Mouse (Mus musculus) heart, postnatal 4 days (tissue): ENCODE results near the gene D430041D05Rik. TPM values are rescaled to one million over a fixed set of nuclear protein-coding genes. Genes with fewer than 3 reads are reported as not detected.

Source experiments
- DNase-seq: peaks from one replicate; pipeline ENCODE4 v3.0.0; 2021
- total RNA-seq, 2 experiments: library from RNA; stranded (reverse); gene quantifications; 2 replicates each; pipeline ENCODE4 v1.2.3; 2021

D430041D05Rik gene
- total RNA-seq = under 1 TPM; 0.11 to 0.19 TPM

GRCm38 (mm10) chr2:104410963-104411545 lies at the start of gene D430041D05Rik:
TSS of gene D430041D05Rik (minus strand) at chr2:104411013.
- DNase-seq = no peak

- DNase-seq = no peak
Measured at GRCm38 (mm10) chr2:104460021-104460420, 49.2 kb upstream of the D430041D05Rik start.

- no peak for DNase-seq
Measured at GRCm38 (mm10) chr2:104458569-104459332, 47.9 kb upstream of the D430041D05Rik start.

GRCm38 (mm10) chr2:104457106-104457505 lies 46.3 kb upstream of the D430041D05Rik start:
- DNase-seq = no peak

- no peak for DNase-seq
Measured at GRCm38 (mm10) chr2:104450685-104451084, 39.9 kb upstream of the D430041D05Rik start.

GRCm38 (mm10) chr2:104449191-104449590 lies 38.4 kb upstream of the D430041D05Rik start:
- no peak for DNase-seq

- peak; percentile 42 for DNase-seq
Measured at GRCm38 (mm10) chr2:104448201-104448600, 37.4 kb upstream of the D430041D05Rik start.

GRCm38 (mm10) chr2:104446016-104446415 lies 35.2 kb upstream of the D430041D05Rik start:
- DNase-seq = no peak

- peak; percentile 73 for DNase-seq
Measured at GRCm38 (mm10) chr2:104444776-104445175, 34.0 kb upstream of the D430041D05Rik start.

GRCm38 (mm10) chr2:104442341-104442740 lies 31.5 kb upstream of the D430041D05Rik start:
- DNase-seq = no peak

- DNase-seq = no peak
Measured at GRCm38 (mm10) chr2:104436226-104436625, 25.4 kb upstream of the D430041D05Rik start.

GRCm38 (mm10) chr2:104431067-104431466 lies 20.3 kb upstream of the D430041D05Rik start:
- no peak for DNase-seq

- no peak for DNase-seq
Measured at GRCm38 (mm10) chr2:104430566-104430965, 19.8 kb upstream of the D430041D05Rik start.

- peak; percentile 20 for DNase-seq
Measured at GRCm38 (mm10) chr2:104426112-104426511, 15.3 kb upstream of the D430041D05Rik start.

GRCm38 (mm10) chr2:104422230-104422629 lies 11.4 kb upstream of the D430041D05Rik start:
- DNase-seq = no peak

- DNase-seq = no peak
Measured at GRCm38 (mm10) chr2:104420805-104421204, 10.0 kb upstream of the D430041D05Rik start.

GRCm38 (mm10) chr2:104419999-104420398 lies 9.2 kb upstream of the D430041D05Rik start:
- DNase-seq = no peak

- DNase-seq = no peak
Measured at GRCm38 (mm10) chr2:104419411-104419810, 8.6 kb upstream of the D430041D05Rik start.

GRCm38 (mm10) chr2:104413011-104413410 lies 2.2 kb upstream of the D430041D05Rik start:
- no peak for DNase-seq

GRCm38 (mm10) chr2:104412496-104412895 lies 1.7 kb upstream of the D430041D05Rik start:
- no peak for DNase-seq

- DNase-seq = no peak
Measured at GRCm38 (mm10) chr2:104411806-104412205, 993 bp upstream of the D430041D05Rik start.

GRCm38 (mm10) chr2:104409851-104410821 lies 677 bp downstream of the D430041D05Rik start:
- peak; percentile 18 for DNase-seq

- no peak for DNase-seq
Measured at GRCm38 (mm10) chr2:104408351-104408750, 2.5 kb downstream of the D430041D05Rik start.
